Mouse (Mus musculus) midbrain, embryonic 12.5 days (tissue): Measurements from ENCODE around the gene Amz2. TPM values are rescaled to one million over a fixed set of nuclear protein-coding genes. Genes with fewer than 3 reads are reported as not detected.

Experiments used
- ATAC-seq: fragments of 200-750 bp; cut with Nextera tagmentation; 2 replicates; pipeline ENCODE4 v1.8.0; 2017; ENCODE audit warnings: low read depth, moderate TSS enrichment, moderate library complexity; ENCODE audit not compliant: low FRiP score
- H3K27ac ChIP-seq: fragments of 300-500 bp; sonication (generic); replicated peaks from 2 replicates; pipeline ENCODE4 v1.5.1; 2016; ENCODE audit warnings: mild to moderate bottlenecking
- H3K27me3 ChIP-seq: fragments of 300-500 bp; sonication (generic); 2 replicates; pipeline ENCODE4 v1.6.1; 2016; ENCODE audit warnings: mild to moderate bottlenecking
- H3K36me3 ChIP-seq: fragments of 300-500 bp; sonication (generic); 2 replicates; pipeline ENCODE4 v1.6.1; 2016
- H3K4me1 ChIP-seq: fragments of 300-500 bp; sonication (generic); 2 replicates; pipeline ENCODE4 v1.6.1; 2016
- H3K4me2 ChIP-seq: fragments of 300-500 bp; sonication (generic); replicated peaks from 2 replicates; pipeline ENCODE4 v1.6.1; 2016; ENCODE audit warnings: mild to moderate bottlenecking, moderate library complexity
- H3K4me3 ChIP-seq: fragments of 300-500 bp; sonication (generic); 2 replicates; pipeline ENCODE4 v1.5.1; 2016; ENCODE audit warnings: mild to moderate bottlenecking
- H3K9ac ChIP-seq: fragments of 300-500 bp; sonication (generic); replicated peaks from 2 replicates; pipeline ENCODE4 v1.6.1; 2016; ENCODE audit warnings: mild to moderate bottlenecking, moderate library complexity
- H3K9me3 ChIP-seq: fragments of 300-500 bp; sonication (generic); 2 replicates; pipeline ENCODE4 v1.6.1; 2016; ENCODE audit warnings: mild to moderate bottlenecking
- WGBS: fragments of 180-500 bp; shearing (Covaris S2); methylation state at CpG from one replicate; pipeline ENCODE4 v1.1.7; 2016; 5-methylcytosine and 5-hydroxymethylcytosine counted together
- polyA plus RNA-seq: library from polyadenylated mRNA; unstranded; fragments of >200 nt; fragmentation: Nextera tagmentation; extraction: Ambion mirVana; gene quantifications from 2 replicates; pipeline ENCODE4 v1.2.1, GENCODE M21; 2016

Gene Amz2
- polyA plus RNA-seq, 1 experiment from 2014 or later, result 47.1 TPM

DNA sequence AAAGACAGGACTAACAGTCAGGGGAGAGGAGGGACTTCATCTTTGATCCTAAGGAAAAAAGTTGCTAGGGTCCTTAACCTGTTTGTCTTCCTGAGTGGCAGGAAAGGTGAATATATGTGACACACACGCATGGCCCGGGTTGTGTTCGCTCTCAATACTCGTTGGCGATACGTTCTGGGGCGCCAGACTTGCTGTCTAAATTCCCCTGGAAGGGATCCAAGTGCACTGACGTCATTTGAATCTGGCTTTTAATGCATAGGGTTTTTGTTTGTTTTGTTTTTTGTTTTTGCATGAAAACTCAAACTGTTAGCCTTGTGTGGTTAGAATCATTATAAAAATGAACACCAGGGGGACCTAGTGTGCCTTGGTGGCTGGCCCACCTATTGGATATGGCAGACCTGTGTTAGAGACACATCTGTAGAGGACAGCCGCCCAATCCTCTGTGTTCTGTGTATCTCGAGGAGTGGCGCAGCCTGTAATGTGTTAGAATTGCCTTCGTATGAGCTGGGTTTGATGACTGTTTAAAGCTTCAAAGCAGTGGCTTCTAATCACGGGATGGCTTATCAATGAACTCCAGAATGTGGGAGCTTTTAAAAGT, 19.8 kb downstream of the Amz2 start:
- Histone ChIP-seq H3K27me3 (peaks cover 4% of the 10 kb centered on the region), H3K4me3 (no peak overlapping the region), H3K9me3 (no peaks in the 10 kb centered on the region), H3K36me3 (no peaks in the 10 kb centered on the region), H3K4me2 (no peak overlapping the region), H3K27ac (no peak overlapping the region), H3K9ac (no peak overlapping the region), H3K4me1 (no peaks in the 10 kb centered on the region)
- ATAC-seq, result peak; percentile 70; the same call in 1 of the 2 replicates
- 62% methylated on average over 13 of the region's 13 CpGs for WGBS

DNA sequence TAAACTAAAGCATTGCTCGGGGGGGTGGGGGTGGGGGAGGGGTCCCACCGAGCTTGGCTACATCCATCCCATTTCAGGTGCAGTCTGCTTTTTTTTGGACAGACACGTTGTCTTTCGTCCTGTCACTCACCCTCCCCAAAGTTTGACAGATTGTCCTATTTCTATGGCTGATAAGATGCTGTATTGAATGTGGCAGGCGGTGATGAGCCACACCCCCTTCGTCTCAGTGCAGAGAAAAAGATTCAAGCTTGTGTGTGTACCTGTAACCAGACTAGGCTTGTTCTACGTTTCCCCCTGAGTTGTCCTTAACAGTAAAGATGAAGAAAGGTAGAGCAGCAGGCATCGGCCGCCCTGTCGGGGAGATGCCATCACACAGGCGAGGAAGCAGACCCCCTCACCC, 25.4 kb downstream of the Amz2 start:
- peaks cover 13% of the 10 kb centered on the region; the same call in 1 of the 2 replicates for H3K36me3 ChIP-seq
- no peak for ATAC-seq
- no peaks in the 10 kb centered on the region for H3K9me3 ChIP-seq
- no peaks in the 10 kb centered on the region for H3K27me3 ChIP-seq
- H3K4me3 ChIP-seq, result no peak overlapping the region
- no peaks in the 10 kb centered on the region for H3K4me1 ChIP-seq
- no peak overlapping the region for H3K4me2 ChIP-seq
- no peak overlapping the region for H3K9ac ChIP-seq
- H3K27ac ChIP-seq, result no peak overlapping the region
- WGBS, result 83% methylated on average over 11 of the region's 11 CpGs

DNA sequence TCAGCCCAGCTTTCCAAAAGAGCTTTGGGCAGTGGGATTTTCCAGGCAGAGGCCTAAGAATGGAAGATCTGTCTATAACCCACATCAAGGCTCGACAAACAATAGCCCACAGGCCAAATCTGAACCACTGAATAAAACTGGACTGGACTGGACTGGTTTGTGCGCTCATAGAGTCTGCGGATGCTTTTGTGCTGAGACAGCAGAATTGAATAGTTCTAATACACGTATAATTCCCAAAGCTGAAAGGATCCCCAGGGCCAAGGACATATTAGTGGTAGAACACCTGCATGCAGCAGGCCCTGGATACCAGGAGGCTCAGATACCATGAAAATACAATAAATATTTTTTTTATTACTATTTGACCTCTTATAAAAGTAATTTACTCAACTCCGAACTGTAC, 30.5 kb downstream of the Amz2 start:
- no peaks in the 10 kb centered on the region for H3K4me1 ChIP-seq
- H3K36me3 ChIP-seq, result peaks cover 19% of the 10 kb centered on the region; the same call in 1 of the 2 replicates
- H3K9me3 ChIP-seq, result no peaks in the 10 kb centered on the region
- 85% methylated on average over 5 of the region's 5 CpGs for WGBS
- H3K27me3 ChIP-seq, result no peaks in the 10 kb centered on the region
- no peak overlapping the region for H3K4me3 ChIP-seq
- H3K4me2 ChIP-seq, result no peak overlapping the region
- H3K9ac ChIP-seq, result no peak overlapping the region
- ATAC-seq, result no peak
- no peak overlapping the region for H3K27ac ChIP-seq

DNA sequence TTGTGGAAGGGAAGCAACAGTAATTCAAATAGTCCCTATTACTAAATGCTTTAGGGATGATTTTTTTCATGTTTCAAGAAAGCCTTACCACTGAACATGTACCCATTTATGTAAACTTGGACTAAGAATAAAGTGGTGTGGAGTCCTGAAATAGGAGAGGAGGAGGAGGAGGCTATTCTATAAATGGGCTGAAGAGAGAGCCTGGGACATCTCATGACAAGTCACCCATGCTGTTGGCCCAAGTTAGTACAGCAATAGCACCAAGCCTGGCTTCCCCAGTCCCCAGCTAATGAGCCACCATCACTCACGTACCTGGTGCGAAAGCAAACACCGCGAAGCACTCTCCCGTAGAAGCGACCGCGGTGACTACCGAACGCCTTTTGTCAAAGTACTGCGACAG, 32.4 kb downstream of the Amz2 start:
- Histone ChIP-seq H3K9ac (no peak overlapping the region), H3K4me1 (no peaks in the 10 kb centered on the region), H3K4me2 (no peak overlapping the region), H3K27ac (no peak overlapping the region), H3K4me3 (no peak overlapping the region), H3K36me3 (peaks cover 26% of the 10 kb centered on the region), H3K9me3 (no peaks in the 10 kb centered on the region), H3K27me3 (no peaks in the 10 kb centered on the region)
- 96% methylated on average over 11 of the region's 11 CpGs for WGBS
- ATAC-seq, result no peak

DNA sequence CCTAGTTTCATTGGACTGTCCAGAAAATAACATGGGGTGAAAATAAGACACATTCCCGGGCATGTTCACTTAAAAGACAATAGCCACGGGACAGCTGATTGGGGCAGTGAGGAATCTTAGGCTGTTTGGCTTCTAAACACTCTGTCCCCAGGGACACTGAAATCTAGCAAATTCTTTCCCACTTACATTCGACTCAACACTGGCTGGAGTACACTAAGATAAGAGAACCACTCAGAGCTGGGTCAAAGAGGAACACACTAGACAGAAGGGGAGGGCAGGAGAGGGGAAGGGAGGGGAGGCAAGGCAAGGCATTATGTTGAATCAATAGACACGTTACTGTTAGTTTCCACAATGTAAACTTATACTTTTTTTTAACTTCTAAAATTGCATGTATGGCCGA, 34.8 kb downstream of the Amz2 start:
- no peak for ATAC-seq
- Histone ChIP-seq H3K4me3 (no peak overlapping the region), H3K9me3 (no peaks in the 10 kb centered on the region), H3K27ac (no peak overlapping the region), H3K27me3 (no peaks in the 10 kb centered on the region), H3K4me2 (no peak overlapping the region), H3K36me3 (peaks cover 13% of the 10 kb centered on the region; the same call in 1 of the 2 replicates), H3K4me1 (no peaks in the 10 kb centered on the region), H3K9ac (no peak overlapping the region)
- WGBS, result 87% methylated on average over 5 of the region's 5 CpGs

DNA sequence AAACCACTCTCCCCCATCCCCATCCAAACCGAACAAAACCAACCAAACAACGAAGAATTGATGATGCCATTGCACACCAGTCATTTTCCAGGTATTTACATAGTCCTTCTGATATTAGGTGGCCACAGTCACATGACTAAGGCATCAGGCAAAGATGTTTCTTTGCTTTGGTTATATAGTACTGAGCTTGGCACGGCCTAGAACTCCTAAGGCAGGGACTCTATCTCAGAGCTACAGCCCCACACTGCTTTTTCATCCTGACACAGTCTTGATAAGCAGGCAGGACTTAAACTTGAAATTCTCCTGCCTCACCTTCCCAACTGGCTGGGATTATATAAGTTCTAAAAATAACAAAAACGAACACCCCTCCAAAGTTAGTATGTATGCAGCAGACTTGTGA, 39.3 kb downstream of the Amz2 start:
- Histone ChIP-seq H3K36me3 (peaks cover 7% of the 10 kb centered on the region; the same call in 1 of the 2 replicates), H3K27ac (no peak overlapping the region), H3K9me3 (no peaks in the 10 kb centered on the region), H3K4me1 (no peaks in the 10 kb centered on the region), H3K9ac (no peak overlapping the region), H3K27me3 (no peaks in the 10 kb centered on the region), H3K4me2 (no peak overlapping the region), H3K4me3 (no peak overlapping the region)
- no peak for ATAC-seq
- 96% methylated on average over 4 of the region's 4 CpGs for WGBS

DNA sequence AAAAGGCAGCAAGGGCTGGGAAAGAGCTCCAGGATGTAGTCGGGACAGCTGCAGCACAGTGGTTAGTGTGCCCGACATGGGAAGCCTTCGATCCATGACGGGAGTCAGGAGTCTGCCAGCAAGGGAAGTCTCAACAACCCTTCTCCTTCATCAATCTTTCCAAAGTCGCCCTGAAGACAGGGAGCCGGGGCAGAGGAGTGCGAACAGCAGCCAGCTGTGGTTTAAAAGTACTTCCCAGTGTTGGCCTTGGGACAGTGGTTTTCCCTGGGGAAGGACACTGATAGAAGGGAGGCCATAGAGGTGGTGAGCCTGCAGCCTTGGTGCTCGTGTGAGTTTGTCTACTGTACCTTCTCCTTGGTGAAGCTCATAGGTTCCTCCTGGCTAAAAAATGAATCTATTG, 41.2 kb downstream of the Amz2 start:
- H3K36me3 ChIP-seq, result peaks cover 7% of the 10 kb centered on the region; the same call in 1 of the 2 replicates
- no peak overlapping the region for H3K4me3 ChIP-seq
- H3K4me2 ChIP-seq, result no peak overlapping the region
- H3K27ac ChIP-seq, result no peak overlapping the region
- no peaks in the 10 kb centered on the region for H3K9me3 ChIP-seq
- no peak overlapping the region for H3K9ac ChIP-seq
- peaks cover 13% of the 10 kb centered on the region for H3K27me3 ChIP-seq
- no peak for ATAC-seq
- H3K4me1 ChIP-seq, result peaks cover 8% of the 10 kb centered on the region; the same call in 1 of the 2 replicates
- WGBS, result 91% methylated on average over 8 of the region's 8 CpGs

DNA sequence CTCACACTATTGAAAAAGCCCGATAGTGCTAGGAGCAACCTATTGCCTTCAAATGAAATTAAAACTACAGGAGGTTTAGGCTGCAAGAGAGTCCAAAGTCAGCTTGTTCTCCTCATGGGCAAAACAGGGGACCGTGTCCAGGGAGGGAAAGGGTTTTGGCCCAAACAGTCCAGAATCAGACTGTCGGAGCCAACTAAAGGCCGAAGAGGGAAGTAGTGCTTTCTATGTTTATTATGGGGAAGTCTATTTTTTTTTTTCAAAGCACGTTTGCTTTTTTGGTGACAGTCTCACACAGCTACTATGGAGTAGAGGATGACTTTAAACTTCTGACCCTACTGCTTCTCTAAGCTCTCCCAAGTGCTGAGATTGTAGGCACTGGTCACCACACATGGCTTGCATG, 42.4 kb downstream of the Amz2 start:
- Histone ChIP-seq H3K27me3 (peaks cover 18% of the 10 kb centered on the region), H3K4me3 (no peak overlapping the region), H3K9me3 (no peaks in the 10 kb centered on the region), H3K36me3 (no peaks in the 10 kb centered on the region), H3K9ac (no peak overlapping the region), H3K4me1 (peaks cover 12% of the 10 kb centered on the region; the same call in 1 of the 2 replicates), H3K4me2 (no peak overlapping the region), H3K27ac (no peak overlapping the region)
- no peak for ATAC-seq
- WGBS, result 91% methylated on average over 5 of the region's 5 CpGs

DNA sequence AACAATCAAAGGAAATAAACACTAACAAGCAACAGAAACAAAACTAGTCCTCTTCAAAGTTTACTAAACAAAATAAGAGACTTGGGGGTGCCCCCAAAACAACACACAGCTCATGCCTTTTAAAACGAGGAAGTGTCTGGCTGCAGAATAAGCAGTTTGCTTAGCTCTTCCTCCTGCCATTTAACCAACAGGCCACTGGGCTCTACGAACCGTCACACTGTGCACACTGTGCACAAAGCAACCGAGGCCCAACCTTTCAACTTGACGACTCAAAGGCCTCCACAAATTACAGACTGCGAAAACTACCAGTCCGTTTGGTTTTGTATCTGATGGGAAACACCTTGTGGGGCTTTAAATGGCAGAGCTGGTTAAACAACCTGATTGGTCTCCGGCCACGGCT, 44.4 kb downstream of the Amz2 start:
- Histone ChIP-seq H3K36me3 (no peaks in the 10 kb centered on the region), H3K4me1 (peaks cover 20% of the 10 kb centered on the region), H3K9me3 (no peaks in the 10 kb centered on the region), H3K27ac (no peak overlapping the region), H3K9ac (no peak overlapping the region), H3K4me3 (no peak overlapping the region), H3K27me3 (peaks cover 18% of the 10 kb centered on the region), H3K4me2 (no peak overlapping the region)
- 71% methylated on average over 9 of the region's 9 CpGs for WGBS
- no peak for ATAC-seq

DNA sequence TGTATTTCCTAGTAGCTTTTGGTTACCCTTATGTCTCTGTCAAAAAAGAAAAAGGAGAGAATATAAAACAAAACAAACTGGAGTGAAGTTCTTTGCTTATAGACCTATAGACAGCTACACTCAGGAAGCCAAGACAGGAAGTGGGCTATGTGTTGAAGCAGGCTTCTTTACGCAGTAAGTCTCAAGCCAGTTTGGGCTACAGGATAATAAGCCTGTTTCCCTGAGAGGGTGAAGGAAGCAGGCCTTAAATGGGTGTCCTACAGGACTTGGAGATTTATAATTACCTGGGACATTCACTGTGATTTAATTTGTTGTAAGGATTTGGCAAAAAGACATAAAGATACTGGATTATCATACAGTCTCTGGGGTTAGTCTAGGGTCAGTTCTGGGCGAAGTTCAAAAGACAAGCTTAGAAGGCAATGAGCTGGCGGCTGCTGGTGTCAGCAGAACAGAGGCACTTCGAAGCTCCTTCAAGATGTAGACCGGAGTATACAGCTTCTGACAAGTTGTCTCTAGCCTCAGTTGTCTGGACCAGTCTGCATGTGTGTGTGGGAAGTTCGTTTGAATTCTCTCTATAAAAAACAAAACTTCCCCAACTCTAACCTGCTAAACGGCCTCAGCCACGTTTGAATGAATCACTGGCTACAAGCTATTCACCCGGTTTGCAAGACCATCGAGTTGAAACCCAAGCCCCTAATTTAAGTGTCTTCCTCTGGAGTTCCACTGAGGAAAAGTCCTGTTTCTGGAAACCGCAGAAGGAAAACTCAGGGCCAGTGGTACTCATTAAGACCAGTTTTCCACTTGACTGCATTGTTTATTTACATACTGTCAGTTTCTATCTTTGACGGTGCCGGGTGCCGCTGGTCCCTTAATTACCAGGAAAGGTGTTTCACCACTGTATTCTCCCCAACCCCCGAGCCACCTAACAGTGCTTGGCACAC, 45.4 kb downstream of the Amz2 start:
- peaks cover 18% of the 10 kb centered on the region for H3K27me3 ChIP-seq
- no peak for ATAC-seq
- H3K9ac ChIP-seq, result peak overlapping the region; percentile 94; the same call in 1 of the 2 replicates
- peaks cover 27% of the 10 kb centered on the region for H3K4me1 ChIP-seq
- no peaks in the 10 kb centered on the region for H3K36me3 ChIP-seq
- H3K9me3 ChIP-seq, result no peaks in the 10 kb centered on the region
- H3K4me2 ChIP-seq, result peak overlapping the region; percentile 83
- no peak overlapping the region for H3K27ac ChIP-seq
- H3K4me3 ChIP-seq, result peak overlapping the region; percentile 79
- 36% methylated on average over 15 of the region's 15 CpGs for WGBS

DNA sequence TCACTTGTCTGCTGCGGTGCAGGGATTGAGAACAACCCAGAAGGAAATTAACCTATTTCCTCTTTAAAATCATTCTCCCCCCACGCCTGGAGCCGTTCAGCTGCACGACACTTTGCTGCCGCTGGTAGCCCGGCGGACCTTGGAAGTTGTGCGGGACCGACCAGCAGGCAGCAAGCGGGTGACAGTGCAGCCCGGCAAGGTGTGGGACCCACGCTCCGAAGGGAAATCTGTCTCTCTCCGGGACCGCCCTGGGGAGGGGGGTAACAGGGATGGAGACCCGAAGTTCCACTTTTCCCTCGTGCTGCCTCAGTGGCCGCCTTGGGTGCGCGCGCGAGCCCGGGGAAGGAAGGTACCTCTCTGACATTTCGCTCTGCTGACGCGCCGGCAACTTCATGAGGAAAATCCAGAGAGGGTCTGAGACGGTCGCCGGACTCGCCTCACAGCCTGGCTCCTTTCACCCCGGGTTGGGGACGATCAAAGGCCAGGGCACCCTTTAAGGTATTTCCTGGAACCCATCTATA, 46.5 kb downstream of the Amz2 start:
- H3K27ac ChIP-seq, result no peak overlapping the region
- peak overlapping the region; percentile 79 for H3K4me3 ChIP-seq
- H3K4me1 ChIP-seq, result peaks cover 38% of the 10 kb centered on the region
- under 1% methylated on average over 33 of the region's 33 CpGs for WGBS
- peak overlapping the region; percentile 83 for H3K4me2 ChIP-seq
- no peaks in the 10 kb centered on the region for H3K9me3 ChIP-seq
- H3K27me3 ChIP-seq, result peaks cover 18% of the 10 kb centered on the region
- H3K36me3 ChIP-seq, result no peaks in the 10 kb centered on the region
- no peak for ATAC-seq
- peak overlapping the region; percentile 94 for H3K9ac ChIP-seq

DNA sequence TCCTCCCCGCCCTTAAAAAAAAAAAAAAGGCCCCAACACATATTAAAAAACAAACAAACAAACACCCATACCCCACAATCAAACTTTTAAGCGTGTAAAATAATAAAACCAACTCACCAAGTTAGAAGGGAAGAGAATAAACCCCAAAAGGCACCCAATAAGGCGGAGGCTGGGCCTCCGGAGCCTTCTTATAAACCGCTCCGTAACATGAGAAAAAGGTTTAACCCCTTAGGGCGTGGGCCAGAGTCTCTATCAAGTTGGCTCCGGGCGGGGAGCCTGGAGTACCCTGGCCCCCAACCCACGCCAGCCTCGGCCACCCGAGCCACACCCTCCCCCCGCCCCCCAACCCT, 47.0 kb downstream of the Amz2 start:
- H3K9ac ChIP-seq, result peak overlapping the region; percentile 94
- H3K36me3 ChIP-seq, result no peaks in the 10 kb centered on the region
- no peaks in the 10 kb centered on the region for H3K9me3 ChIP-seq
- H3K4me3 ChIP-seq, result peak overlapping the region; percentile 79
- no peak; the same call in 1 of the 2 replicates for ATAC-seq
- under 1% methylated on average over 13 of the region's 13 CpGs for WGBS
- peaks cover 43% of the 10 kb centered on the region for H3K4me1 ChIP-seq
- peak overlapping the region; percentile 83 for H3K4me2 ChIP-seq
- H3K27me3 ChIP-seq, result peaks cover 22% of the 10 kb centered on the region
- H3K27ac ChIP-seq, result peak overlapping the region; percentile 91
